Mouse (Mus musculus): Measurements from ENCODE around the gene Hsdl2. TPM values are rescaled to one million over a fixed set of nuclear protein-coding genes. Genes with fewer than 3 reads are reported as not detected.
A peak's percentile ranks its signal among the peaks of the same experiment; 100 is the strongest.
"Not testable (repeated sequence)": the region's sequence is repeated elsewhere in the genome, so short reads cannot be mapped to it uniquely, and the experiment has no call there.

Gene Hsdl2
- polyA plus RNA-seq, 1 experiment from 2014 or later = 40.0 TPM

- H3K9ac ChIP-seq (replicated peaks) = peak within 1 kb of the TSS; percentile 92
- H3K9me3 ChIP-seq (replicated peaks) = no peaks in the 10 kb centered on the region
- H3K4me2 ChIP-seq = peak within 1 kb of the TSS; percentile 75
- WGBS = under 1% methylated on average over 49 of the region's 83 CpGs
- ATAC-seq (ENCODE audit: low FRiP score) = peak; percentile 94
- peaks cover 11% of the 10 kb centered on the region for H3K4me1 ChIP-seq
- no peaks in the 10 kb centered on the region for H3K27me3 ChIP-seq (replicated peaks)
- H3K4me3 ChIP-seq (replicated peaks) = peak within 1 kb of the TSS; percentile 84
- H3K36me3 ChIP-seq = no peaks in the 10 kb centered on the region
- peak within 1 kb of the TSS; percentile 91 for H3K27ac ChIP-seq (replicated peaks)
These were observed 32.0 kb upstream of the Hsdl2 start, which contains the start of gene Ptbp3 for GRCm38 (mm10) chr4:59549175-59549976. Gene Ptbp3 (minus strand): TSS chr4:59549364.

GRCm38 (mm10) chr4:59549977-59550560, 31.3 kb upstream of the Hsdl2 start:
- no peaks in the 10 kb centered on the region for H3K9me3 ChIP-seq (replicated peaks)
- peak overlapping the region; percentile 84 for H3K4me3 ChIP-seq (replicated peaks)
- no peaks in the 10 kb centered on the region for H3K27me3 ChIP-seq (replicated peaks)
- H3K4me1 ChIP-seq = peaks cover 11% of the 10 kb centered on the region
- 17% methylated on average over 11 of the region's 11 CpGs for WGBS
- peak overlapping the region; percentile 66; the same call in 1 of the 2 replicates for H3K9ac ChIP-seq (replicated peaks)
- H3K36me3 ChIP-seq = no peaks in the 10 kb centered on the region
- H3K4me2 ChIP-seq = peak overlapping the region; percentile 75
- H3K27ac ChIP-seq (replicated peaks) = 0 out of 2 replicates have a peak overlapping the region, but pooled peaks have one; percentile 84
- ATAC-seq (ENCODE audit: low FRiP score) = no peak

GRCm38 (mm10) chr4:59551901-59552300, 29.5 kb upstream of the Hsdl2 start:
- WGBS = 81% methylated on average over 1 of the region's 1 CpGs
- no peaks in the 10 kb centered on the region for H3K27me3 ChIP-seq (replicated peaks)
- no peak overlapping the region for H3K4me2 ChIP-seq
- no peak overlapping the region for H3K9ac ChIP-seq (replicated peaks)
- no peak overlapping the region for H3K4me3 ChIP-seq (replicated peaks)
- no peak for ATAC-seq (ENCODE audit: low FRiP score)
- H3K27ac ChIP-seq (replicated peaks) = no peak overlapping the region
- H3K36me3 ChIP-seq = no peaks in the 10 kb centered on the region
- peaks cover 11% of the 10 kb centered on the region for H3K4me1 ChIP-seq
- H3K9me3 ChIP-seq (replicated peaks) = no peaks in the 10 kb centered on the region

- no peak overlapping the region for H3K9ac ChIP-seq (replicated peaks)
- 90% methylated on average over 5 of the region's 5 CpGs for WGBS
- H3K4me3 ChIP-seq (replicated peaks) = no peak overlapping the region
- no peaks in the 10 kb centered on the region for H3K27me3 ChIP-seq (replicated peaks)
- no peak for ATAC-seq (ENCODE audit: low FRiP score)
- no peaks in the 10 kb centered on the region for H3K36me3 ChIP-seq
- peaks cover 3% of the 10 kb centered on the region; the same call in 1 of the 2 replicates for H3K4me1 ChIP-seq
- H3K9me3 ChIP-seq (replicated peaks) = no peaks in the 10 kb centered on the region
- no peak overlapping the region for H3K4me2 ChIP-seq
- H3K27ac ChIP-seq (replicated peaks) = no peak overlapping the region
These were observed 28.5 kb upstream of the Hsdl2 start for GRCm38 (mm10) chr4:59552835-59553234.

DNA sequence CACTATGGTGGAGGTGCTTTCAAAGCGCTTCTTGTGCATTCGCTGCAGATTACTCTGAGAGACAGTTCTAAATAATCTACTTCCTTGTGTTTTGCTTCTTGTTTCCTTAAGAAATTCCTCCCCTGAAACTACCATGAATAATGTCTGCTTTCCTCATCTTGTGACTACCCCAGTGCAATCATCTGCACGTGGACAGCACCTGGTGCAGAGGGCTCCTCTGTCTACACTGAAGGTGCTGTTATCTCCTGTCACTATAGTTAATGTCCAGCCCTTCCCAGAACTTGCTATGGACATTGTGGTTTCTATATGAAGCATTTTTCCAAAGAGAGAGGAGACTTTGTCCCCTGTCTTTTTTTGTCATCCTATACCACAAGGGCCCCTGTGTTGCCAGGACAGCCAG, 27.8 kb upstream of the Hsdl2 start:
- H3K9me3 ChIP-seq (replicated peaks) = no peaks in the 10 kb centered on the region
- no peak overlapping the region for H3K4me2 ChIP-seq
- WGBS = 77% methylated on average over 3 of the region's 3 CpGs
- 0 out of 2 replicates have a peak, but pooled peaks cover 3% of the 10 kb centered on the region for H3K4me1 ChIP-seq
- H3K4me3 ChIP-seq (replicated peaks) = no peak overlapping the region
- no peak for ATAC-seq (ENCODE audit: low FRiP score)
- H3K27ac ChIP-seq (replicated peaks) = no peak overlapping the region
- H3K36me3 ChIP-seq = no peaks in the 10 kb centered on the region
- no peak overlapping the region for H3K9ac ChIP-seq (replicated peaks)
- no peaks in the 10 kb centered on the region for H3K27me3 ChIP-seq (replicated peaks)

DNA sequence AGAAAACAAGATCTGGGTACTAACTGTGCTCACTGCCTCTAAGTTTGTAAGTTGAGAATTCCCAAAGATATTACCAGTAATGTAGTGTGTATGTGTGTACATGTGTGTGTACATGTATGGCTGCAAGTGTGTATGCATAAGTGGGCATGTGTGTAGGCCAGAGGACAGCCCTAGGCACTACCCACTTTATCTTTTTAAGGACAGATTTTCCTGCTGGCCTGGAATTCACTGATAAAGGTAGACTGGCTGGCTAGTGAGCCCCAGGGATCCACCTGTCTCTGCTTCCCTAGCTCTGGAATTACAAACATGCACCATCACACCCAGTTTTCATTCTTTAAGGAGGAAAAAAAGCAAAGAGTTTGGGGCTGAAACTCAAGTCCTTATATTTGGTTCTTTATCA, 26.2 kb upstream of the Hsdl2 start:
- no peaks in the 10 kb centered on the region for H3K9me3 ChIP-seq (replicated peaks)
- H3K4me2 ChIP-seq = no peak overlapping the region
- no peak overlapping the region for H3K9ac ChIP-seq (replicated peaks)
- H3K4me1 ChIP-seq = no peaks in the 10 kb centered on the region
- no peak for ATAC-seq (ENCODE audit: low FRiP score)
- no peaks in the 10 kb centered on the region for H3K27me3 ChIP-seq (replicated peaks)
- no peak overlapping the region for H3K27ac ChIP-seq (replicated peaks)
- no peak overlapping the region for H3K4me3 ChIP-seq (replicated peaks)
- H3K36me3 ChIP-seq = no peaks in the 10 kb centered on the region

DNA sequence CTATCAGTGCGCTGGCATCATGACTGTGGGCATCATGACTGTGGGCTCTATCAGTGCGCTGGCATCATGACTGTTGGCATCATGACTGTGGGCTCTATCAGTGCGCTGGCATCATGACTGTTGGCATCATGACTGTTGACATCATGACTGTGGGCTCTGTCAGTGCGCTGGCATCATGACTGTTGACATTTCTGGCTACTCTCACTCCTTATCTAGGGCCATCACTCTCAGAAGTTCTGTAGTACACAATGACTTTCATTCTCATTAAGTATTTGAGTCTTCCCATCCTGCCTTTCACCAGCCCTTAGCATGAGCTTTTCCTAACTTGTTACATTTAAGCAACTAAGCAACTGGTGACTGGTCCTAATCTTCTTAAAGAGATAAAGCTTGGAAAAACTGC, 24.0 kb upstream of the Hsdl2 start:
- not testable (repeated sequence) for H3K4me2 ChIP-seq; H3K9ac ChIP-seq (replicated peaks); H3K36me3 ChIP-seq; ATAC-seq (ENCODE audit: low FRiP score); H3K4me3 ChIP-seq (replicated peaks); H3K4me1 ChIP-seq; H3K27ac ChIP-seq (replicated peaks); H3K27me3 ChIP-seq (replicated peaks); H3K9me3 ChIP-seq (replicated peaks)
- 93% methylated on average over 4 of the region's 4 CpGs for WGBS

DNA sequence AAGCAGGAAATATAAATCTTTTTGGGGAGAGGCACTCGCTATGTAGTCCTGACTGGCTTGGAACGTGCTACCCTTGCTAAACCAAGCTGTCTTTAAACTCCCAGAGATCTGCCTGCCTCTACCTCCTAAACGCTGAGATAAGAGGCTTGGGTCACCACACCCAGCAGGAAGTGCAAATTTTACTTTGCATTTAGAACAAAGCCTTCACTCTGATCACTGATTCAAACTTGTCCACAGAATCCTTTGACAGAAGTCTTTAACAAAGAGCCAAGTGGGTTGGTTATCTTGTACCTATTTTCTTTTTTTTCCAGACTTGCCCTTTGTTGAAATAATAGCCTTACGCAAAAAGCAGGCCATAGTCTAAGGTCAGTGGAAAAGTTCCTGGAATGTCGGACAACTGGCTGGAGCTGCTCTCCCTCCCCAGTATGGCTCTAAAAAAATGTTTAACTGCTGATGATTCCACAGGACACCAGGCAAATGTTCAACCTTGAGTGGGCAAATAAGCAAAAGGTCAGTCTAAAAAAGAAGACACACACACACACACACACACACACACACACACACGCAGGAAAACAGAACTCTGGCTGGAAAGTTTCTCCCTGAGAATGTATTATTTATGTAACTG, 23.2 kb upstream of the Hsdl2 start:
- ATAC-seq (ENCODE audit: low FRiP score) = no peak
- H3K27ac ChIP-seq (replicated peaks) = no peak overlapping the region

GRCm38 (mm10) chr4:59560141-59560540, 21.2 kb upstream of the Hsdl2 start:
- 98% methylated on average over 6 of the region's 6 CpGs for WGBS
- Histone ChIP-seq H3K9ac (replicated peaks) (no peak overlapping the region), H3K4me3 (replicated peaks) (no peak overlapping the region), H3K27me3 (replicated peaks) (no peaks in the 10 kb centered on the region), H3K36me3 (no peaks in the 10 kb centered on the region), H3K4me2 (no peak overlapping the region), H3K4me1 (no peaks in the 10 kb centered on the region), H3K9me3 (replicated peaks) (no peaks in the 10 kb centered on the region), H3K27ac (replicated peaks) (no peak overlapping the region)
- ATAC-seq (ENCODE audit: low FRiP score) = no peak

More for the DNA sequence above, 23.2 kb upstream of the Hsdl2 start:
- H3K4me3 ChIP-seq (replicated peaks) = no peak overlapping the region
- WGBS = 75% methylated on average over 6 of the region's 6 CpGs
- no peaks in the 10 kb centered on the region for H3K9me3 ChIP-seq (replicated peaks)
- H3K36me3 ChIP-seq = no peaks in the 10 kb centered on the region
- H3K9ac ChIP-seq (replicated peaks) = no peak overlapping the region
- no peaks in the 10 kb centered on the region for H3K4me1 ChIP-seq
- no peak overlapping the region for H3K4me2 ChIP-seq
- H3K27me3 ChIP-seq (replicated peaks) = no peaks in the 10 kb centered on the region

GRCm38 (mm10) chr4:59564128-59564527, 17.2 kb upstream of the Hsdl2 start:
- H3K4me2 ChIP-seq = no peak overlapping the region
- H3K4me3 ChIP-seq (replicated peaks) = no peak overlapping the region
- no peak overlapping the region for H3K9ac ChIP-seq (replicated peaks)
- no peak overlapping the region for H3K27ac ChIP-seq (replicated peaks)
- no peaks in the 10 kb centered on the region for H3K27me3 ChIP-seq (replicated peaks)
- no peaks in the 10 kb centered on the region for H3K9me3 ChIP-seq (replicated peaks)
- no peak for ATAC-seq (ENCODE audit: low FRiP score)
- 80% methylated on average over 3 of the region's 3 CpGs for WGBS
- no peaks in the 10 kb centered on the region for H3K36me3 ChIP-seq
- no peaks in the 10 kb centered on the region for H3K4me1 ChIP-seq

GRCm38 (mm10) chr4:59565571-59566188, 15.7 kb upstream of the Hsdl2 start:
- no peak overlapping the region for H3K9ac ChIP-seq (replicated peaks)
- no peak overlapping the region for H3K4me3 ChIP-seq (replicated peaks)
- no peak for ATAC-seq (ENCODE audit: low FRiP score)
- no peak overlapping the region for H3K4me2 ChIP-seq
- no peak overlapping the region for H3K27ac ChIP-seq (replicated peaks)
- H3K9me3 ChIP-seq (replicated peaks) = no peaks in the 10 kb centered on the region
- no peaks in the 10 kb centered on the region for H3K36me3 ChIP-seq
- no peaks in the 10 kb centered on the region for H3K4me1 ChIP-seq
- H3K27me3 ChIP-seq (replicated peaks) = no peaks in the 10 kb centered on the region
- WGBS = 81% methylated on average over 8 of the region's 8 CpGs
